Mouse (Mus musculus): ENCODE data around the gene Fam131c.

The Fam131c gene

GRCm38 (mm10) chr4:141406516-141407299 is 38.7 kb downstream of the Fam131c start:
- peak; percentile 49 for DNase-seq (ENCODE audit: low read depth, low spot score)

GRCm38 (mm10) chr4:141408577-141408976 is 40.6 kb downstream of the Fam131c start:
- no peak for DNase-seq (ENCODE audit: low read depth, low spot score)

GRCm38 (mm10) chr4:141411430-141411992 is 43.5 kb downstream of the Fam131c start:
- DNase-seq (ENCODE audit: low read depth, low spot score): no peak

GRCm38 (mm10) chr4:141415924-141416323 is 47.9 kb downstream of the Fam131c start, which contains the start of gene Clcnkb:
TSS of gene Clcnkb (minus strand) at chr4:141416014.
- no peak for DNase-seq (ENCODE audit: low read depth, low spot score)

- peak; percentile 78 for DNase-seq (ENCODE audit: low read depth, low spot score)
Observed at GRCm38 (mm10) chr4:141419398-141420191, 51.6 kb downstream of the Fam131c start.

GRCm38 (mm10) chr4:141420192-141420829 is 52.3 kb downstream of the Fam131c start, which contains the start of gene Hspb7:
TSS of gene Hspb7 (plus strand) at chr4:141420779.
- no peak for DNase-seq (ENCODE audit: low read depth, low spot score)

GRCm38 (mm10) chr4:141420886-141421285 is 52.9 kb downstream of the Fam131c start:
- no peak for DNase-seq (ENCODE audit: low read depth, low spot score)

- DNase-seq (ENCODE audit: low read depth, low spot score): no peak
Observed at GRCm38 (mm10) chr4:141421423-141421822, 53.4 kb downstream of the Fam131c start.

- no peak for DNase-seq (ENCODE audit: low read depth, low spot score)
Observed at GRCm38 (mm10) chr4:141422841-141423240, 54.8 kb downstream of the Fam131c start.

GRCm38 (mm10) chr4:141423288-141423687 is 55.3 kb downstream of the Fam131c start:
- DNase-seq (ENCODE audit: low read depth, low spot score): no peak

- DNase-seq (ENCODE audit: low read depth, low spot score): no peak
Observed at GRCm38 (mm10) chr4:141423691-141424431, 55.8 kb downstream of the Fam131c start.

- DNase-seq (ENCODE audit: low read depth, low spot score): peak; percentile 32
Observed at GRCm38 (mm10) chr4:141425484-141426479, 57.8 kb downstream of the Fam131c start.

GRCm38 (mm10) chr4:141426796-141427745 is 59.1 kb downstream of the Fam131c start:
- DNase-seq (ENCODE audit: low read depth, low spot score): no peak

GRCm38 (mm10) chr4:141427921-141428320 is 59.9 kb downstream of the Fam131c start:
- DNase-seq (ENCODE audit: low read depth, low spot score): no peak

- DNase-seq (ENCODE audit: low read depth, low spot score): no peak
Observed at GRCm38 (mm10) chr4:141429381-141429780, 61.4 kb downstream of the Fam131c start.

GRCm38 (mm10) chr4:141429847-141430246 is 61.8 kb downstream of the Fam131c start:
- DNase-seq (ENCODE audit: low read depth, low spot score): no peak

- peak; percentile 64 for DNase-seq (ENCODE audit: low read depth, low spot score)
Observed at GRCm38 (mm10) chr4:141430997-141431396, 63.0 kb downstream of the Fam131c start.

- no peak for DNase-seq (ENCODE audit: low read depth, low spot score)
Observed at GRCm38 (mm10) chr4:141432666-141433065, 64.6 kb downstream of the Fam131c start.

- DNase-seq (ENCODE audit: low read depth, low spot score): no peak
Observed at GRCm38 (mm10) chr4:141433191-141433590, 65.2 kb downstream of the Fam131c start.

Data from A20 (cell line).